Mouse (Mus musculus) embryonic facial prominence, embryonic 11.5 days (tissue): ENCODE data around the gene Tmem19. TPM values are rescaled to one million over a fixed set of nuclear protein-coding genes. Genes with fewer than 3 reads are reported as not detected.

ENCODE experiments used
- ATAC-seq: fragments of 200-750 bp; cut with Nextera tagmentation; replicated peaks from 2 replicates; pipeline ENCODE4 v1.8.0; 2017; ENCODE audit warnings: low read depth; ENCODE audit not compliant: insufficient number of reproducible peaks, low FRiP score, low TSS enrichment
- DNase-seq: peaks from one replicate; pipeline ENCODE4 v3.0.0-alpha.2; 2015; ENCODE audit warnings: low spot score
- H3K27ac ChIP-seq: fragments of 300-500 bp; sonication (generic); replicated peaks from 2 replicates; pipeline ENCODE4 v1.5.1; 2014; ENCODE audit warnings: mild to moderate bottlenecking, low read depth, low read length, control low read depth
- H3K27me3 ChIP-seq: fragments of 300-500 bp; sonication (generic); 2 replicates; pipeline ENCODE4 v1.6.1; 2014; ENCODE audit warnings: mild to moderate bottlenecking, low read length, moderate library complexity, mixed read lengths; ENCODE audit not compliant: control insufficient read depth, insufficient read depth
- H3K36me3 ChIP-seq: fragments of 300-500 bp; sonication (generic); replicated peaks from 2 replicates; pipeline ENCODE4 v1.6.1; 2014; ENCODE audit warnings: low read depth, mild to moderate bottlenecking, low read length, moderate library complexity, mixed read lengths; ENCODE audit not compliant: control insufficient read depth, insufficient read depth
- H3K4me1 ChIP-seq: fragments of 300-500 bp; sonication (generic); 2 replicates; pipeline ENCODE4 v1.6.1; 2014; ENCODE audit warnings: low read length, mixed read lengths; ENCODE audit not compliant: control insufficient read depth, insufficient read depth
- H3K4me2 ChIP-seq: fragments of 300-500 bp; sonication (generic); 2 replicates; pipeline ENCODE4 v1.6.1; 2014; ENCODE audit warnings: low read depth, mild to moderate bottlenecking, control low read depth, low read length, moderate library complexity
- H3K4me3 ChIP-seq: fragments of 300-500 bp; sonication (generic); 2 replicates; pipeline ENCODE4 v1.5.1; 2014; ENCODE audit warnings: low read depth, low read length, control low read depth
- H3K9ac ChIP-seq: fragments of 300-500 bp; sonication (generic); replicated peaks from 2 replicates; pipeline ENCODE4 v1.6.1; 2014; ENCODE audit warnings: mild to moderate bottlenecking, control low read depth, low read length
- H3K9me3 ChIP-seq: fragments of 300-500 bp; sonication (generic); replicated peaks from 2 replicates; pipeline ENCODE4 v1.6.1; 2016; ENCODE audit warnings: mild to moderate bottlenecking, low read length, inconsistent platforms, mixed read lengths; ENCODE audit not compliant: control insufficient read depth
- WGBS: fragments of 180-500 bp; shearing (Covaris S2); extraction: QIAGEN DNeasy Blood & Tissue Kit; methylation state at CpG from one replicate; pipeline ENCODE4 v1.1.7; 2014; 5-methylcytosine and 5-hydroxymethylcytosine counted together
- polyA plus RNA-seq: library from polyadenylated mRNA; unstranded; fragments of >200 nt; fragmentation: Nextera tagmentation; extraction: Ambion mirVana; gene quantifications from 2 replicates; pipeline ENCODE4 v1.2.1, GENCODE M21; 2014

Gene Tmem19
- polyA plus RNA-seq, 1 experiment from 2014 or later = 36.4 TPM

GRCm38 (mm10) chr10:115356106-115356505 lies 6.2 kb downstream of the Tmem19 start:
- Histone ChIP-seq H3K4me3 (no peak overlapping the region), H3K27me3 (no peaks in the 10 kb centered on the region), H3K27ac (no peak overlapping the region), H3K9me3 (no peaks in the 10 kb centered on the region), H3K4me1 (no peaks in the 10 kb centered on the region), H3K9ac (no peak overlapping the region), H3K4me2 (no peak overlapping the region), H3K36me3 (no peaks in the 10 kb centered on the region; the same call in 1 of the 2 replicates)
- ATAC-seq (no peak), DNase-seq (no peak)
- WGBS = 90% methylated on average over 6 of the region's 7 CpGs

DNA sequence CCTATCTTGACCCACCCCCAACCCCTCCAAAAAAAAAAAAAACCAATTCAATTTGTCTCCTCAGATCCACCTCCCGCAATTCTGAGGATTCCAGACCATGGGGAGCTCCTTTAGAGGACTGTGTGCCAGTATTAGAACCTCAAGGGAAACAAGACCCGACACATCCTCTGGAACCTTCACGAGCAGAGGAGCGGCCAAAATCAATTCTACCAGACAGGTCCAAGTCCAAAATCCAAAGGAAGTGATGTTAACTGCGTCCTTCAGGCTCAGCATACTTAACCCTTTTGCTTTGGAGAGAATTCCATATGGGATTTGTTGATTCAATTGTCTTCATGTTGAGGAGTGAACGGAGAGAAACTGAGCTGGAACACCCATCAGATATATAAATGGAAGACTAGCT lies 7.3 kb downstream of the Tmem19 start:
- Histone ChIP-seq H3K27ac (no peak overlapping the region), H3K4me1 (no peaks in the 10 kb centered on the region), H3K9ac (no peak overlapping the region), H3K9me3 (no peaks in the 10 kb centered on the region), H3K36me3 (no peaks in the 10 kb centered on the region; the same call in 1 of the 2 replicates), H3K4me2 (no peak overlapping the region), H3K4me3 (no peak overlapping the region), H3K27me3 (no peaks in the 10 kb centered on the region)
- ATAC-seq = no peak
- WGBS = 90% methylated on average over 6 of the region's 6 CpGs
- no peak for DNase-seq

- H3K9me3 ChIP-seq = no peaks in the 10 kb centered on the region
- no peak overlapping the region for H3K4me3 ChIP-seq
- H3K36me3 ChIP-seq = no peaks in the 10 kb centered on the region; the same call in 1 of the 2 replicates
- ATAC-seq (no peak), DNase-seq (no peak)
- no peaks in the 10 kb centered on the region for H3K27me3 ChIP-seq
- H3K9ac ChIP-seq = no peak overlapping the region
- 70% methylated on average over 6 of the region's 6 CpGs for WGBS
- no peak overlapping the region for H3K27ac ChIP-seq
- H3K4me1 ChIP-seq = no peaks in the 10 kb centered on the region
- no peak overlapping the region for H3K4me2 ChIP-seq
Measured at GRCm38 (mm10) chr10:115354553-115354952, 7.7 kb downstream of the Tmem19 start.

- Histone ChIP-seq H3K4me3 (no peak overlapping the region), H3K9ac (no peak overlapping the region), H3K27ac (no peak overlapping the region), H3K4me1 (no peaks in the 10 kb centered on the region), H3K36me3 (no peaks in the 10 kb centered on the region), H3K27me3 (no peaks in the 10 kb centered on the region), H3K9me3 (no peaks in the 10 kb centered on the region), H3K4me2 (no peak overlapping the region)
- ATAC-seq (no peak), DNase-seq (no peak)
- 75% methylated on average over 2 of the region's 2 CpGs for WGBS
Measured at GRCm38 (mm10) chr10:115350810-115351397, 11.4 kb downstream of the Tmem19 start.

DNA sequence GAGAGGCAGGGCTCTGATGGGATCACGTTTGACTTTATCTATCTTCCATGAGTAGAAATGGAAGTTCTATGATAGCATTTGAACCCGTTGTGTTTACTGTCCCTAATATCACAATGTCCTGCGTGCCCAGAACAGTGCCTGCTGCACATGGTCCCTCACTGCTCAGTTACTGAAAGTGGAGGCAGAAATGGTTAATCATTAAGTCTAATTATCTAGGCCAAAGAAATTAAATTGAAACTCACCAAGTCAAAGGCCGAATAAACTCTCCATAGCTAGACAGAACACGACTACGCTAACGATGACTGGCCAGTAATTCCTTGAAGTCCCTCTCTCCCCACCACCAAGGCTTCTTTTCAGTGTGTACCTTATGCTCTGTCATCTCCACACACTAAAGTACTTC lies 12.8 kb downstream of the Tmem19 start:
- Histone ChIP-seq H3K4me3 (no peak overlapping the region), H3K27ac (no peak overlapping the region), H3K9me3 (no peaks in the 10 kb centered on the region), H3K4me1 (no peaks in the 10 kb centered on the region), H3K36me3 (no peaks in the 10 kb centered on the region), H3K27me3 (no peaks in the 10 kb centered on the region), H3K9ac (no peak overlapping the region), H3K4me2 (no peak overlapping the region)
- 87% methylated on average over 7 of the region's 7 CpGs for WGBS
- no peak for DNase-seq
- no peak for ATAC-seq

DNA sequence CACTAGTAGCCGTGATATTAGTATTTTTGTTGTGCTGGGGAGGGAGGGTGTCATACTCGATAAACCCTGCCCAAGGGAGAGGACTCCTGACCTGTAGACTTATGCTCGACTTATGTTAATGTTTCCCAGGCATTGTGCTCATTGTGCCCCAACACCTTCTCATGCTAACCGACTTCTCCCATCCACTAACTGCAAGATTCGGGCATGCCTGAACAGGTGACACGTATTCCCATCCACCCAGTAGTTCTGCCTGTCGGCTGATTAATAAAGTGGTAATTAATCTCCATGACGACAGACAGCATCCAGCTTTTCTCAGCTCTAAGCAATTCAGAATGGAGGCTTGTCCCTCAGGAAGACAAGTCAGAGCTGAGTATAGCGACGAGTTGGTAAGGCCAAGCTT lies 13.3 kb downstream of the Tmem19 start:
- no peak overlapping the region for H3K9ac ChIP-seq
- ATAC-seq (no peak), DNase-seq (no peak)
- no peak overlapping the region for H3K4me2 ChIP-seq
- no peak overlapping the region for H3K4me3 ChIP-seq
- H3K9me3 ChIP-seq = no peaks in the 10 kb centered on the region
- H3K36me3 ChIP-seq = no peaks in the 10 kb centered on the region
- H3K27ac ChIP-seq = no peak overlapping the region
- 77% methylated on average over 10 of the region's 10 CpGs for WGBS
- H3K27me3 ChIP-seq = no peaks in the 10 kb centered on the region
- H3K4me1 ChIP-seq = no peaks in the 10 kb centered on the region

- H3K9ac ChIP-seq = no peak overlapping the region
- no peaks in the 10 kb centered on the region for H3K9me3 ChIP-seq
- H3K27me3 ChIP-seq = no peaks in the 10 kb centered on the region
- 83% methylated on average over 6 of the region's 6 CpGs for WGBS
- no peak overlapping the region for H3K27ac ChIP-seq
- H3K4me1 ChIP-seq = no peaks in the 10 kb centered on the region
- no peak overlapping the region for H3K4me3 ChIP-seq
- no peaks in the 10 kb centered on the region for H3K36me3 ChIP-seq
- H3K4me2 ChIP-seq = no peak overlapping the region
- ATAC-seq (no peak), DNase-seq (no peak)
Measured at GRCm38 (mm10) chr10:115348131-115348530, 14.2 kb downstream of the Tmem19 start.

DNA sequence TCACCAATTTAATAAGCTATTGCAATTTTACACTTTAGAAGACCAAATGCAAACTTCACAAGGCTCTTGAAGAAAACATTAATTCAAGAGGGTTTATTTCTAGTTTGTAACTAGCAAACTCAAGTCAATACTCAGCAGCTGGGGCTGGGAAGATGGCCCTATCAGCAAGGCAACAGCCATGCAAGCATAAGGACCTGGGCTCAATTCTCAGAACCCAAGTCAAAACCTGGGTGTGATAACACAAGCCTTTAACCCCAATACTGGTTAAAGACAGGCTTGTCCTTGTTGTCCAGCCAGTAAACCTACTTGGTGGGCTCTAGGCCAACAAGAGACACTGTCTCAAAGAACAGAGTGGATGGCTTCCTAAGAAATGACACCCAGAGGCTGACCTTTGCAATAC lies 15.9 kb downstream of the Tmem19 start:
- DNase-seq = no peak
- ATAC-seq = no peak
- Histone ChIP-seq H3K36me3 (no peaks in the 10 kb centered on the region), H3K27me3 (no peaks in the 10 kb centered on the region), H3K9me3 (no peaks in the 10 kb centered on the region), H3K4me3 (no peak overlapping the region), H3K4me2 (no peak overlapping the region), H3K9ac (no peak overlapping the region), H3K27ac (no peak overlapping the region), H3K4me1 (no peaks in the 10 kb centered on the region)
